Mouse (Mus musculus) hindbrain, embryonic 13.5 days (tissue): ENCODE results near the gene Snrk. TPM values are rescaled to one million over a fixed set of nuclear protein-coding genes. Genes with fewer than 3 reads are reported as not detected.

Source experiments
- ATAC-seq: fragments of 200-750 bp; cut with Nextera tagmentation; 2 replicates; pipeline ENCODE4 v1.8.0; 2017; ENCODE audit warnings: moderate TSS enrichment; ENCODE audit not compliant: low FRiP score
- H3K27ac ChIP-seq: fragments of 300-500 bp; sonication (generic); 2 replicates; pipeline ENCODE4 v1.5.1; 2015; ENCODE audit warnings: inconsistent platforms, mild to moderate bottlenecking, moderate library complexity
- H3K27me3 ChIP-seq: fragments of 300-500 bp; sonication (generic); 2 replicates; pipeline ENCODE4 v1.6.1; 2015; ENCODE audit warnings: mild to moderate bottlenecking, inconsistent platforms
- H3K36me3 ChIP-seq: fragments of 300-500 bp; sonication (generic); 2 replicates; pipeline ENCODE4 v1.6.1; 2015; ENCODE audit warnings: mild to moderate bottlenecking, inconsistent platforms
- H3K4me1 ChIP-seq: fragments of 300-500 bp; sonication (generic); replicated peaks from 2 replicates; pipeline ENCODE4 v1.6.1; 2015; ENCODE audit warnings: inconsistent platforms
- H3K4me2 ChIP-seq: fragments of 300-500 bp; sonication (generic); 2 replicates; pipeline ENCODE4 v1.6.1; 2015; ENCODE audit warnings: inconsistent platforms, mild to moderate bottlenecking, moderate library complexity
- H3K4me3 ChIP-seq: fragments of 300-500 bp; sonication (generic); 2 replicates; pipeline ENCODE4 v1.5.1; 2015; ENCODE audit warnings: mild to moderate bottlenecking, inconsistent platforms
- H3K9ac ChIP-seq: fragments of 300-500 bp; sonication (generic); 2 replicates; pipeline ENCODE4 v1.6.1; 2015; ENCODE audit warnings: mild to moderate bottlenecking, inconsistent platforms
- H3K9me3 ChIP-seq: fragments of 300-500 bp; sonication (generic); 2 replicates; pipeline ENCODE4 v1.6.1; 2016; ENCODE audit warnings: inconsistent platforms
- WGBS: fragments of 180-500 bp; shearing (Covaris S2); methylation state at CpG from one replicate; pipeline ENCODE4 v1.1.7; 2015; 5-methylcytosine and 5-hydroxymethylcytosine counted together
- polyA plus RNA-seq: library from polyadenylated mRNA; unstranded; fragments of >200 nt; fragmentation: Nextera tagmentation; extraction: Ambion mirVana; gene quantifications from 2 replicates; pipeline ENCODE4 v1.2.1, GENCODE M21; 2015

Snrk gene
- polyA plus RNA-seq, 1 experiment from 2014 or later = 56.2 TPM

GRCm38 (mm10) chr9:122091171-122091570 is 25.9 kb upstream of the Snrk start:
- Histone ChIP-seq H3K9me3 (no peaks in the 10 kb centered on the region; the same call in 1 of the 2 replicates), H3K4me1 (no peaks in the 10 kb centered on the region), H3K9ac (no peak overlapping the region), H3K4me2 (no peak overlapping the region), H3K27me3 (no peaks in the 10 kb centered on the region), H3K36me3 (no peaks in the 10 kb centered on the region), H3K27ac (no peak overlapping the region), H3K4me3 (no peak overlapping the region)
- ATAC-seq = no peak
- 62% methylated on average over 7 of the region's 7 CpGs for WGBS

DNA sequence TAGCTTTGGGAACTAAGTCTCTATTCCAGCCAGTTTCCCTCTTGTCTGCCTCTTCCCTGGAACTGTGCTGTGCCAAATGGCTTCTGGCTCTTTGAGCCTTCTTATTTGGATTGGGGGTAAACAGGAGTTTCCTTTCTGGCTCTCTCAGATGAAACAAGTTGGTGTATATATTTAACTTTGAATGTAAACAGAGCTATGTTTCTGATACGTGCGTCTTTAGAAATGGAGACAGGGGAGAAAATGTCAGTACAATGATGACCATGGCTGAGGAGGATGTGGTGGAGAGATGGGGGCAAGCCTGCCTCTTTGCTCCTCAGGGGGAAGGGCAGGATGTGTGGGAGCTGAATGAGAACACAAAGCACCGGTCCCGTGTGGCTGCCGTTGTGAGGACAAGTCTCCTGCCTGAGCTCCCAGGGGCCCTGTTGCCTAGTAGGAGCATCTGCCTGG is 25.3 kb upstream of the Snrk start:
- Histone ChIP-seq H3K27ac (no peak overlapping the region), H3K9ac (no peak overlapping the region), H3K4me3 (no peak overlapping the region), H3K4me2 (no peak overlapping the region), H3K27me3 (no peaks in the 10 kb centered on the region), H3K9me3 (no peaks in the 10 kb centered on the region; the same call in 1 of the 2 replicates), H3K4me1 (no peaks in the 10 kb centered on the region), H3K36me3 (no peaks in the 10 kb centered on the region)
- 68% methylated on average over 5 of the region's 5 CpGs for WGBS
- no peak for ATAC-seq

DNA sequence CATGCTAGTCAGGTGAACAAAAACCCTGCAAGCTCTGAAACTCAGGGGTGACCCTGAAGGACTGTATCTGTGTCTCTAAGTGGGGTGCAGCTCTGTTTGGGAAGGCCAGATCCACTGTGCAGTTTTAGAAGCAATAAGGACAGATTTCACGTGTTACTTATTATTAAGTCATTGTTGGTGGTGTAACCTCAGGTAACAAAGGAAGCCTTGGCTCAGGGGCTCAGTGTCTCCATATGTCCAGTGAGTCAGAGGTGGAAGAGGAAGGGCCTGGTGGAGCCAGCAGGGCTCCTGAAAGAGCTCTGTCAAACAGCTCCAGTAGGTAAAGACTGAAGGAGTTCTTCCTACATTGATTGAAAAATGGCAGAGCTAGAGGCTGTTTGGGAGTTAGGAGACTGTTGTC is 22.9 kb upstream of the Snrk start:
- Histone ChIP-seq H3K4me3 (no peak overlapping the region), H3K9ac (no peak overlapping the region), H3K9me3 (no peaks in the 10 kb centered on the region; the same call in 1 of the 2 replicates), H3K27ac (no peak overlapping the region), H3K4me2 (no peak overlapping the region), H3K4me1 (no peaks in the 10 kb centered on the region), H3K36me3 (no peaks in the 10 kb centered on the region), H3K27me3 (no peaks in the 10 kb centered on the region)
- 90% methylated on average over 1 of the region's 1 CpGs for WGBS
- no peak for ATAC-seq

- no peaks in the 10 kb centered on the region for H3K4me1 ChIP-seq
- no peak overlapping the region for H3K4me3 ChIP-seq
- no peaks in the 10 kb centered on the region; the same call in 1 of the 2 replicates for H3K9me3 ChIP-seq
- H3K36me3 ChIP-seq = no peaks in the 10 kb centered on the region
- H3K27me3 ChIP-seq = no peaks in the 10 kb centered on the region
- no peak overlapping the region for H3K9ac ChIP-seq
- no peak overlapping the region for H3K4me2 ChIP-seq
- no peak overlapping the region for H3K27ac ChIP-seq
- 94% methylated on average over 5 of the region's 5 CpGs for WGBS
- no peak for ATAC-seq
These were observed 20.1 kb upstream of the Snrk start for GRCm38 (mm10) chr9:122096822-122097511.

GRCm38 (mm10) chr9:122097535-122097934 is 19.5 kb upstream of the Snrk start:
- no peak overlapping the region for H3K9ac ChIP-seq
- WGBS = 81% methylated on average over 6 of the region's 6 CpGs

GRCm38 (mm10) chr9:122100584-122101127 is 16.4 kb upstream of the Snrk start:
- H3K4me3 ChIP-seq = no peak overlapping the region
- H3K9me3 ChIP-seq = no peaks in the 10 kb centered on the region
- H3K9ac ChIP-seq = no peak overlapping the region
- H3K4me1 ChIP-seq = no peaks in the 10 kb centered on the region
- H3K27ac ChIP-seq = no peak overlapping the region
- ATAC-seq = no peak
- no peaks in the 10 kb centered on the region for H3K36me3 ChIP-seq
- no peaks in the 10 kb centered on the region for H3K27me3 ChIP-seq
- no peak overlapping the region for H3K4me2 ChIP-seq

More at GRCm38 (mm10) chr9:122097535-122097934, 19.5 kb upstream of the Snrk start:
- H3K9me3 ChIP-seq = no peaks in the 10 kb centered on the region; the same call in 1 of the 2 replicates
- no peak overlapping the region for H3K4me3 ChIP-seq
- no peaks in the 10 kb centered on the region for H3K27me3 ChIP-seq
- H3K27ac ChIP-seq = no peak overlapping the region
- ATAC-seq = no peak
- H3K4me2 ChIP-seq = no peak overlapping the region
- no peaks in the 10 kb centered on the region for H3K4me1 ChIP-seq
- no peaks in the 10 kb centered on the region for H3K36me3 ChIP-seq

GRCm38 (mm10) chr9:122101196-122101595 is 15.9 kb upstream of the Snrk start:
- no peaks in the 10 kb centered on the region for H3K4me1 ChIP-seq
- H3K9me3 ChIP-seq = no peaks in the 10 kb centered on the region
- H3K27ac ChIP-seq = no peak overlapping the region
- WGBS = 77% methylated on average over 4 of the region's 4 CpGs
- no peaks in the 10 kb centered on the region for H3K36me3 ChIP-seq
- no peak overlapping the region for H3K9ac ChIP-seq
- no peak for ATAC-seq
- no peak overlapping the region for H3K4me3 ChIP-seq
- H3K4me2 ChIP-seq = no peak overlapping the region
- H3K27me3 ChIP-seq = no peaks in the 10 kb centered on the region

DNA sequence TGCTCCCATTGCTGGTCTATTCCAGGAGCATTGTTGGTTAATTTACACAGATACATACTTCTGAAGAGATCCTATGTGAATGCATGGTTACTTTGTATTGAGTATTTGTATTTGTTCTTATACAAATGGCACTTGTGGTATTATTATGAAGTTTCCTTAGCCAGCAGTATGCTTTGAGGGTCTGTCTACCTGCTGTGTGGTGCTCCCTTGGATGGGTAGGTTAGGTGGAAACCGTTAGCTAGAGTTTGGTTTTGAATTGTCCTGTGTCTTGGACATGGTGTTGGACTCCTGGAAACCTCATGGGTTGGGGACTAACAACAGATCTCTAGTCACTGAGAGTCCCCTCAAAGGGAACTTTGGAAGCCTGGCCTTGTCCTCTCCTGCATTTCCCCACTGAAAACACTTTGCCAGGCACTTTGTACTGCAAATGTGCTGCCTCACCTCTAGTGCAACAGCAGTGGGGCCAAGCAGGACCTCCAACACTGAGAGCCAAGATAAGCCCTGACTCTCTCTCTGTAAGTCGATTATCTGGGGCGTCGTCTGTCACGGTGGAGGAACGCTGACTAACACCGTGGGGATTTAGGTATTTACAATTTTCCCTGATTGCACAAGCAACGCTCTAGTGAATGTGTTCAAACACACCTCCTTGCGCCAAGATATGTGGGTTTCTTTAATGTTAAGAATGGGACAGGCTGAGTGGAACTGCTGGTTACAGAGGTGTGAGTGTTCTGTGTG is 13.3 kb upstream of the Snrk start:
- H3K4me2 ChIP-seq = no peak overlapping the region
- no peak overlapping the region for H3K9ac ChIP-seq
- ATAC-seq = no peak
- no peak overlapping the region for H3K4me3 ChIP-seq
- no peaks in the 10 kb centered on the region for H3K9me3 ChIP-seq
- 80% methylated on average over 9 of the region's 9 CpGs for WGBS
- no peaks in the 10 kb centered on the region for H3K36me3 ChIP-seq
- H3K27me3 ChIP-seq = no peaks in the 10 kb centered on the region
- H3K27ac ChIP-seq = no peak overlapping the region
- H3K4me1 ChIP-seq = no peaks in the 10 kb centered on the region

DNA sequence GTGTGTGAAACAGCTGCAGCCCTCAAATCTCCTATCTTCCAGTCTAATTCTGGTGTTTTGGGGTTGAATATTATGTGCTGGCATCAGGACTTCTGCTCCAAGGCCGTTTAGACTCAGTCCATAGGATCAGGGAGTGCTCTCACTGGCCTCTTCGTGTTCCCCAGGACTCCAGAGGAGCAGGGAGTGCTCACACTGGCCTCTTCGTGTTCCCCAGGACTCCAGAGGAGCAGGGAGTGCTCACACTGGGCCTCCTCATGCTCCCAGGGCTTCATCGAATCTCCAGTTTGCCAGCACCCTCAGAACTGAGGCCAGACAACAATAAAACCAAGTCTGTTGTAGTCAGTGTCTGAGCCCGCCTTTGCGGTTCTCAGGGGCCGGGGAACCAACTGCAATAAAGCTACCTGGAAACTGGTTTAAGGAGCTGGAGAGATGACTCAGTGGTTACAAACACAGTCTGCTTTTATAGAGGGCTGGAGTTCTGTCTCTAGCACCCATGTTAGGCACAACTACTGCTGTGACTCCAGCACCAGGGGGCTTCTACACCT is 12.7 kb upstream of the Snrk start:
- no peak for ATAC-seq
- Histone ChIP-seq H3K9ac (no peak overlapping the region), H3K9me3 (no peaks in the 10 kb centered on the region), H3K4me3 (no peak overlapping the region), H3K27ac (no peak overlapping the region), H3K36me3 (no peaks in the 10 kb centered on the region), H3K4me1 (no peaks in the 10 kb centered on the region), H3K4me2 (no peak overlapping the region), H3K27me3 (no peaks in the 10 kb centered on the region)
- 71% methylated on average over 7 of the region's 7 CpGs for WGBS

GRCm38 (mm10) chr9:122107701-122108375 is 9.2 kb upstream of the Snrk start:
- no peak for ATAC-seq
- Histone ChIP-seq H3K36me3 (no peaks in the 10 kb centered on the region), H3K4me2 (no peak overlapping the region), H3K27ac (no peak overlapping the region), H3K9me3 (no peaks in the 10 kb centered on the region), H3K9ac (no peak overlapping the region), H3K27me3 (no peaks in the 10 kb centered on the region), H3K4me3 (no peak overlapping the region), H3K4me1 (peaks cover 5% of the 10 kb centered on the region; the same call in 1 of the 2 replicates)
- 72% methylated on average over 7 of the region's 7 CpGs for WGBS

- 0 out of 2 replicates have a peak overlapping the region, but pooled peaks have one; percentile 35 for H3K27ac ChIP-seq
- 49% methylated on average over 8 of the region's 8 CpGs for WGBS
These were observed 7.4 kb upstream of the Snrk start for GRCm38 (mm10) chr9:122109553-122110225.

More at GRCm38 (mm10) chr9:122109553-122110225, 7.4 kb upstream of the Snrk start:
- no peaks in the 10 kb centered on the region for H3K27me3 ChIP-seq
- no peak overlapping the region for H3K4me2 ChIP-seq
- H3K36me3 ChIP-seq = no peaks in the 10 kb centered on the region
- peaks cover 5% of the 10 kb centered on the region; the same call in 1 of the 2 replicates for H3K4me1 ChIP-seq
- no peak for ATAC-seq
- H3K9me3 ChIP-seq = no peaks in the 10 kb centered on the region
- no peak overlapping the region for H3K4me3 ChIP-seq
- no peak overlapping the region for H3K9ac ChIP-seq
